Mouse (Mus musculus): Measurements from ENCODE around the gene Fto.

The Fto gene

DNA sequence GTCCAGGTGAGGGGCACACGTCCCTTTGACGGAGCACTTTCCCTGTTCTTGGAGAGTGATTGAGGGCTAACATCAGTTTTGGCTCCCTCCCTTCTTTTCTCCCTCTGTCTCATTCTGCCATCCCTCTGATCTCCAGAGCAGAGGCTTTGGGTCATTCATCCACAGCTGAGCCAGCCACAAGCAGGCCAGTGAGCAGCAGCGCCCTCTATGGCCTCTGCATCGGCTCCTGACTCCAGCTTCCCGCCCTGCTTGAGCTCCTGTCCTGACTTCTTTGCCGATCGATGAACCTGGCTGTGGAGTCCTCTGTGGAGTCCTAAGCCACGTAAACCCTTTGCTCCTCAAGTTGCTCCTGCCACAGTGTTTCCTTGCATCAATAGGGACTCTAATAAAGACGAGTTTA lies 10.9 kb downstream of the Fto start:
- no peak for DNase-seq (ENCODE audit: low spot score in 2 of 2)

GRCm38 (mm10) chr8:91324916-91325315 lies 11.6 kb downstream of the Fto start:
- DNase-seq (ENCODE audit: low spot score in 2 of 2), result no peak

DNA sequence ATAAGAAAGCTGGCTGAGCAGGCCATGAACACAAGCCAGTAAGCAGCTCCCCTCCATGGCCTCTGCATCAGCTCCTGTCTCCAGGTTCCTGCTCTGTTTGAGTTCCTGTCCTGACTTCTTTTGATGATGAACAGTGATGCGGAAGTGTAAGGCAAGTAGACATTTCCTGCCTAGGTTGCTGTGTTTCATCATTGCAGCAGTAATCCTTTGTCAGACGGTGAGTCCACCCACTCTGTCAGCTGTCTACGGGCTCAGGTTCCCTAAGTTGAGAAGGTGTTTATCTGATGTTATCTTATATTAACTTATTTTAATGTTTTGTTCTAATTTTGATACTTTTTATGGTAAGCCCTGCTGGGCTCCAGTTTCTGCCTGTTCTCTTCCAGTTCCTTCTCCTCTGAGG lies 12.7 kb downstream of the Fto start:
- DNase-seq (ENCODE audit: low spot score in 2 of 2), result no peak

- DNase-seq (ENCODE audit: low spot score in 2 of 2), result no peak
Observed at GRCm38 (mm10) chr8:91326946-91327345, 13.6 kb downstream of the Fto start.

DNA sequence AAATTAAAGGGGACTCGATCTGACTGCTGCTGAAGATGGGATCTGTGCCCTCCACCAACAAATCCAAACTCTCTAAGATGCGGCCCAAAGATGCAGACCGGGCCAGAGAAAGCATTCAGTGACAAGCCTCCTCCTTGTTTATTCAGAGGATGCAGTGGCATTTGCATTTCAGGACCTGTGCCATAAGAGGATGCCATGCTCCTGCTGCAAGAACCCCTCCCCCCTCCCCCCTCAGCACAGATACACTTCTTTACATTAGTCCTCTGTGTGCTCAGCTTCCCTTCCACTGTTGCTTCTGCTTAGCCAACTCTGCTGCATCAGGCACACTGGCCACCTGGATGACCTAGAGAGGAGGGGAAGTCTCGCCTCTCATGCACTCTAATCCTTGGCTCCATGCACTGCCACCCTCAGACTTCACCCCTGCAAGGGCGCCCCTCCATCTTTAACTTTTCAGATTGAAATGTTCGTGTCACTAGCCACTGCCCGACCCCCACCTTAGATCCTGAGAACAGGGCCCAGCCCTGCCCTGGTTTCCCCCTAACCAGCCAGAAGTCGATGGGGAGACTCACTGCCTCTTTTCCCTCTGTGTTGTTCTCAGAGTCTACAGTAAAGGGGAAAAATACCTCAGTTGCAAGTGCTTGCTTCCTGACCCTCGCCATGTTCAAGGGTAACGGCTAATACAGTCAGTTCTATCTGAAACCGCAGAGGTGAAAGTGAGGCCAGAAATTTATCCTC lies 14.3 kb downstream of the Fto start:
- no peak for DNase-seq (ENCODE audit: low spot score in 2 of 2)

DNA sequence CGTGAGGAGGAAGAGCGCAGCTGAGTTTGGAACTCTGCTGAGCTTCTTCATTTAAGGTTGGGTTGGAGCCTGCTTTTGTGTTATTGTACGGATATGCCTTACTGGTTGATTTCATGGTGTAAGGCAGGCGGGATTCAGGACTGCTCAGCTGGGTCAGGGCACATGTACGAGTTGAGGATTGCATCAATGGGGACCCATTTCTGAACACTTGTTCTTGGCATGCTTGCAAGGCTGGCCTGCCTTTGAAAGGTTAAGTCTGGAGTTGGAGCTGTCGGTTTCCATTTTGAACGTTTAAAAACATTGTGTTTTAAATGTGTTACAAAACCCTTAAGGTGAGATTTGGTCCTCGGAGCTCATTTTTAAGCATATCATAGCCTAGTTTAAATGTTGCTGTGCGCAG lies 15.7 kb downstream of the Fto start:
- DNase-seq (ENCODE audit: low spot score in 2 of 2), result no peak

GRCm38 (mm10) chr8:91329461-91329850 lies 16.1 kb downstream of the Fto start:
- DNase-seq (ENCODE audit: low spot score in 2 of 2), result no peak

DNA sequence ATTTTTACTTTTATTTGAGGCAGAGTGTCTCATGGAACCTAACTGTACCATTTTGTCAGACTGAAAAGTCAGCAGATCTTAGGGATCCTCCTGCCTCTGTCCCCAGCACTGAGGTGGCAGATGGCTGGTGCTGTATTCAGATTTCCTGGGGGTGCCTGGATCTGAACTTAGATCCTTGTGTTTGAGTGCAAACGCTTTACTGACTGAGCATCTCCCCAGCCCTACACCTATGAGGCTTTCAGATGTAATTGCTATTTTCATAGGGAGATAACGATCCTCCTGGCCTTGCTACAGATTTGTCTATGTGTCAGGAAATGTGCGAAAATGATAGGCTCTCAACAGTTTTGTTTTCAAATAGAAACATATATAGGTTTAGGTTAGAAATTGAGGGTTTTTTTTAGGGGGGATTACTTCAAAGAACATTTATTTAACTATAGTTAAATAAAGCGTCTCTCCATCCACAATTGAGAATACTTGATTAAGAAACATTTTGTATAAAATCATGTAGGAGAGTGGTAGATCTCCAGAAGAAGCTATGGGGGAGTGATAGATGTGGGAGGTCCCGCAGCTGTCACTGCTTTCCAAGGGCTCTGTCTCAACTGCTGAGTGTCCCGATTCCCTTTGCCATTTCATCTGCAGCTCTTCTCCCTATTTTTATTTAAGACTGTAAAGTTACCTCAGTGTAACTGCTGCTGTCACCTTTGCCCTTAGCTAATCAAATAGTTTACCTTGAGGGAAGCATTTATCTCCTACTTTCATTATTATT lies 25.2 kb downstream of the Fto start:
- peak; percentile 52 to 65 for DNase-seq (ENCODE audit: low spot score in 2 of 2)

DNA sequence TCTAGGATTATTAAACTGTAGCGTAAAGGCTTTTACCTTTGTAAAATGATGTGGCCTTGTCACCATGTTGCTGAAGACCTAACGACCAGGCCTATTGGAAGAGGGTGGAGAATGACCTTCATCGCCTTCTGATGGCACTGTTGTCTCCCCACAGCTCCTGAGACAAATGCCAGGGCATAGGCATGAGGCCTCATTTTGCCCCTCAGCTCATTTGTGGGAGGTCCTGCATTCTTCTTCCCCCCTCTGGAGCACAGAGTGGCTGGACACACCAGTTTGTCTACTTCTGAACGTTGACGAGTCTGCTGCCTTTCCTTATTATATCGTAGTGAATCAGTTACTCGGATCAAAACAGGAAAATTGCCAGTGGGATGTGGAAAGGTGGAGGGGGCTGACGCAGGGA lies 26.3 kb downstream of the Fto start:
- no peak for DNase-seq (ENCODE audit: low spot score in 2 of 2)

GRCm38 (mm10) chr8:91340746-91341145 lies 27.4 kb downstream of the Fto start:
- no peak for DNase-seq (ENCODE audit: low spot score in 2 of 2)

DNA sequence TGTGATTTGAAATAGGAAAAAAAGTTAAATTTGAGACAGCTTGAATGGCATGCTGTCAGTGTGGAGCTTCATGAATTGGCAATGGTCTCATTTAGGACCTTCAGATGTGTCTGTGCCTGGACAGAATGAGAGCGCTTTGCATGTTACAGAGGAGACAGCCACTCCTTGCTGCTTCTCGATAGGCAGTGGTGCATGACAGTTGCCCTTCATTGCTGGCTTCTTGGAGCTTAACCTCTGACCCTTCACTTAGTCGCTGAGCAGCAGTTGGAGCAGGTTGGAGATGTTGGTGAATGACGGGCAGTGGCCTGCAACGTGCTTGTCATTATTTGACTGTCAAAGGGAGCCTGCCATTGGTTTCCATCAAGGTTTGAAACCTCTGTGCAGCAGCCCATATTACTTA lies 28.9 kb downstream of the Fto start:
- no peak for DNase-seq (ENCODE audit: low spot score in 2 of 2)

GRCm38 (mm10) chr8:91342798-91343197 lies 29.5 kb downstream of the Fto start:
- no peak for DNase-seq (ENCODE audit: low spot score in 2 of 2)

DNA sequence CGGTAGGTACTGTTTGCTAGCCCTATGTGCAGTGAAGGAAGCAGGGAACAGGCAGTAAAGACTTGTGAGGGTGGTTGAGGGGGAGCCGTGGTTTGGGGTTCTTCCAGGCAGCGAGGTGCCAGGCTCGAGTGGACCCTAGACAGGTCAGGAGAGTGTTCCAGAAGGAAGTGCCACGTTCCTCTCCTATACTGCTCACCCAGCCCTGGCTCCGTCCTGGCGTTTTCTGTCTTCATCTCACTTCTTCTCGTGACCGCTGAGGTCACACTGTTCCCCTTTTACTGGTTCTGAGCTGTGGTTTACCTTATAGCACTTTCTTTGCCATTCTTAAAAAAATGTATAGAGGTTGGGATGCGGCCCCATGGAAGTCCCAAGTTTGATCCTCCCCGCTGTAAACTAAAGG lies 31.3 kb downstream of the Fto start:
- DNase-seq (ENCODE audit: low spot score in 2 of 2), result no peak

DNA sequence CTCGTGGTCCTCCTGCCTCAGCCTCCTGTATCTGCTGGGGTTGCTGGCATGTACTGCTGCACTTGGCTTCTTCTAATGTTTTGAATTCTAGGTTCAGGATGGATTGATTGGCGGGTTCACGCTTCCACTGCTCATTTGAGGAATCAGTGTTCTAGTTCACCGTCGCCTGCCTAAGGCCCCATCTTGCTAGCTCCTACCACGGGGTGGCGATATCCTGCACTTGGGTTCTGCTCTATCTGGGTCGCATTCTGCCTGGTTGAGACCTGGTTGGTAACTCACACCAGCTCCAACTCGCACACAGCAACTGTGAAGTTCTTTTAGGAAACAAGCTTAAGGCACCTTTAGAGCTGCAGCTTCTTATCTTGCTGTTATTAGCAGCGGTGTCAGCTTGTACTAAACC lies 33.8 kb downstream of the Fto start:
- DNase-seq (ENCODE audit: low spot score in 2 of 2), result no peak

GRCm38 (mm10) chr8:91347595-91347994 lies 34.3 kb downstream of the Fto start:
- no peak for DNase-seq (ENCODE audit: low spot score in 2 of 2)

GRCm38 (mm10) chr8:91349816-91350215 lies 36.5 kb downstream of the Fto start:
- DNase-seq (ENCODE audit: low spot score in 2 of 2), result no peak

GRCm38 (mm10) chr8:91350628-91351027 lies 37.3 kb downstream of the Fto start:
- peak in 1 of 2 experiments; percentile 44 for DNase-seq (ENCODE audit: low spot score in 2 of 2)

DNA sequence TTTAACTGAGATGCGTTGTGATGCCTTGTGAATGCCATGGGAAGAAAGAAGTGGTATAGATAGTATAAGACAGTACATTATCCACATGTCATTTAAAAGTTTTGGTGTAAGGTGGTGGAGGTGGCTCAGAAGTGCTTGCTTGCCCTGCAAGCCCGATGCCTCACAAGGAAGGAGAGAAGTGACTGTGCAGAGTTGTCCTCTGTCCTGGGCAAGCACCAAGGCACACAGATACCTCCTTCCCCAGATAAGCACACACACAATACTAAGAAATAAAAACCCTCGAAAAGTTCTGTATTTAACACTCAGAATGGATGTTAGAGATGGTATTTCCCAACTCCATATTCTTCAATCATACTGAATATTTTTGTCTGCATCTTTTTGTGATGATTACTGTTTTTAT lies 39.3 kb downstream of the Fto start:
- DNase-seq (ENCODE audit: low spot score in 2 of 2), result no peak

- no peak for DNase-seq (ENCODE audit: low spot score in 2 of 2)
Observed at GRCm38 (mm10) chr8:91353062-91353461, 39.7 kb downstream of the Fto start.

DNA sequence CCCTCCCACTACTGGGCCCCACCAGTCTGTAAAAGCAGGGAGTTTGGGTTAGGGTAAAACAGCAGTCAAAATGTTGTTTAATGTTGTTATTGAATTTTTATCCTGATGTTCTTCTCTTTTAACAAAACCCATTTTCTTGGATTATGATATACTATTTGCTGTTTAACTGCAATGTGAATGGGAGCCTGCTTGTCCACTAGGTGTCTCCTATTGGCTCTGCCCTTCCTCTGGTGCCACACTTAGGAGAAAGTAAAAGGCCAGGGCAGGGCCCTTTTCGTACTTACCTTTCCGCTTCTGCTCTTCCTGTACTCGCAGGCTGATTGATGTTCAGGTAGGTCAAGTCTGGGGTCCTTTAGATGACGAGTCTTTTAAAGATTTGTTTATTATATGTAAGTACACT lies 40.6 kb downstream of the Fto start:
- DNase-seq (ENCODE audit: low spot score in 2 of 2), result no peak

DNA sequence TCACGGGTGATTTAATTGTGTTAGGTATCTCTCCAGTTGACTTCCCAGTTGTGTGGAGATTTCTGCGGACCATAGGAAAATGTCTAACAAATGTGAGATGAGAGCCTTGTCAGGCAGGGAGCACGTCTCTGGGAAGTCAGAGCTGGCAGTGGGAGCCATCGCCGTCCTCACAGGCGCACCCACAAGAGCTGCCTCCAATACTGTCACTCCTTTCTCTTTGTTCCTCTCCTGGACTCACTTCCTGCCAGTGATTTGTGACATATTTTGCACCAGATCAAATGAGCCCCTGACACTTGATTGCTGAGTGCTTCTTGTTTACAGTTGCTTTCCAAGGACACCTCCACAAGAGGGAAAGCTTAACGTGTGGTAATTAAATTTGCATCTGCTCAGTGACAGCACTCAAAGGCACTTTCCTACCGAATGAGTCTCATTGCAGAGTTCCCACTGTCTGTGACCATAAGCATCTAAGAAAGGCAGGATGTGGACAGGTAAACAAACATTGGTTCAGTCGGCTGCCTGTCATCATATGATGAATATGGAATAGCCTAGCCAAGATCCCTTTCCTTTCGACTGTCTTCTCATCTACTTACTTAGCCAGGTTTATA lies 42.1 kb downstream of the Fto start:
- no peak for DNase-seq (ENCODE audit: low spot score in 2 of 2)

DNA sequence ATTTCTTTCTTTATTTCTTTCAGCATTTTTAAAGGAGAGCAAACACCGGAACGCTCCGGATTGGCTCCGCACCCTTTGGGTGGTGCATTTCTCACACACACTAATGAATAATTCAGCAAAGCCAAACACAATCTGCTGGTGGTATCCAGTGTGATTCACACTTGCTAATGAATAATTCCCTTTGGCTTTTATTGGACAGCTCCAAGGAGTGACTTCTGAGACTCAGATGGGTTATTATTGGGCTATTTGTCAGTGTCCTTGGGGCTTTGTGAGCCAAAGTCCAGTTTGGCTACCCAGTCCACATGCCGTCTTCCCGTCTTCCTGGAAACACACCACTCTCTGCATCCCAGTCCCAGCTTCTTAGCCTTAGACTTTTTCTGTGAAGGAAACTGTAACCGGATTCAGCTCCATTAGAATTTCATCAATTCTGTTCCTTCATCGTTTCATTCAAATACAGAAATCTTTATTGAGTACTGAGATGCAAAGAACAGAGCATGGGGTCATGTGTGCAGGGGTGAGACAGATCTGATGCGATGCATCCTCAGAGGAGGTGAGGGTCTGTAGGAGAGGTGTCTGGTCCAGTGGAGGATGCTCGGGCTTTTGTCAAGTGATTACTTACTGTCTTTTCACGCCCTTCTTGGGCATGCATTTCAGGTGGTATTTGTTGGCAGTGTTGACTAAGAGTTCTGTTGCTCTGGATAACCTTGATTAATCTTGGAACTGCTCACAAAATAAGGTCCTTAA lies 42.8 kb downstream of the Fto start:
- no peak for DNase-seq (ENCODE audit: low spot score in 2 of 2)

All from right cerebral cortex, adult 2 months (tissue).